Mouse (Mus musculus) heart, postnatal 25 days (tissue): Measurements from ENCODE around the gene Sh3kbp1. TPM values are rescaled to one million over a fixed set of nuclear protein-coding genes. Genes with fewer than 3 reads are reported as not detected.

Experiments
- DNase-seq: peaks from one replicate; pipeline ENCODE4 v3.0.0; 2022; ENCODE audit warnings: low spot score
- intact Hi-C: fragments of 180-260 bp; cut with DNase I; formaldehyde crosslinking; loops from one replicate; pipeline ENCODE4 v1.15.1; 2025
- total RNA-seq, 2 experiments: library from RNA; stranded (reverse); gene quantifications; 2 replicates each; pipeline ENCODE4 v1.2.3; 2021

Gene Sh3kbp1
- total RNA-seq, 2 experiments from 2014 or later = 143 to 148 TPM

GRCm38 (mm10) chrX:159810469-159810868, 183.4 kb downstream of the Sh3kbp1 start:
- intact Hi-C loops = no loop called here
- DNase-seq = no peak

GRCm38 (mm10) chrX:159817508-159817907, 190.4 kb downstream of the Sh3kbp1 start:
- intact Hi-C loops = no loop called here
- no peak for DNase-seq

- DNase-seq = no peak
- intact Hi-C loops = no loop called here
These were observed 201.1 kb downstream of the Sh3kbp1 start for GRCm38 (mm10) chrX:159828135-159828534.

- intact Hi-C loops = no loop called here
- no peak for DNase-seq
These were observed 202.2 kb downstream of the Sh3kbp1 start for GRCm38 (mm10) chrX:159829192-159829852.

- DNase-seq = no peak
- intact Hi-C loops = no loop called here
These were observed 204.1 kb downstream of the Sh3kbp1 start for GRCm38 (mm10) chrX:159831176-159831575.

- intact Hi-C loops = no loop called here
- DNase-seq = no peak
These were observed 208.2 kb downstream of the Sh3kbp1 start for GRCm38 (mm10) chrX:159835239-159835638.

- DNase-seq = no peak
- intact Hi-C loops = no loop called here
These were observed 210.3 kb downstream of the Sh3kbp1 start for GRCm38 (mm10) chrX:159837379-159837778.

GRCm38 (mm10) chrX:159839786-159840185, 212.7 kb downstream of the Sh3kbp1 start:
- intact Hi-C loops = loop anchor here (10.0 kb wide), 1 partner anchor 215 kb away; the partner anchor contains the start of gene Sh3kbp1
- no peak for DNase-seq

GRCm38 (mm10) chrX:159840225-159840624, 213.2 kb downstream of the Sh3kbp1 start:
- DNase-seq = no peak
- intact Hi-C loops = loop anchor here (10.0 kb wide), 1 partner anchor 215 kb away; the partner anchor contains the start of gene Sh3kbp1

GRCm38 (mm10) chrX:159850722-159851121, 223.7 kb downstream of the Sh3kbp1 start:
- no peak for DNase-seq
- intact Hi-C loops = no loop called here

- DNase-seq = no peak
- intact Hi-C loops = no loop called here
These were observed 229.8 kb downstream of the Sh3kbp1 start for GRCm38 (mm10) chrX:159856866-159857265.

GRCm38 (mm10) chrX:159858126-159858525, 231.1 kb downstream of the Sh3kbp1 start:
- intact Hi-C loops = no loop called here
- DNase-seq = no peak

- intact Hi-C loops = no loop called here
- DNase-seq = no peak
These were observed 233.9 kb downstream of the Sh3kbp1 start for GRCm38 (mm10) chrX:159860841-159861530.

GRCm38 (mm10) chrX:159867660-159868059, 240.6 kb downstream of the Sh3kbp1 start:
- DNase-seq = no peak
- intact Hi-C loops = no loop called here

GRCm38 (mm10) chrX:159872521-159872920, 245.4 kb downstream of the Sh3kbp1 start:
- no peak for DNase-seq
- intact Hi-C loops = no loop called here

GRCm38 (mm10) chrX:159877770-159878169, 250.7 kb downstream of the Sh3kbp1 start:
- DNase-seq = no peak
- intact Hi-C loops = no loop called here

- DNase-seq = no peak
- intact Hi-C loops = no loop called here
These were observed 252.4 kb downstream of the Sh3kbp1 start for GRCm38 (mm10) chrX:159879455-159879854.

GRCm38 (mm10) chrX:159881576-159881975, 254.5 kb downstream of the Sh3kbp1 start:
- DNase-seq = no peak

GRCm38 (mm10) chrX:159896536-159896935, 269.5 kb downstream of the Sh3kbp1 start:
- no peak for DNase-seq
- intact Hi-C loops = no loop called here

More at GRCm38 (mm10) chrX:159881576-159881975, 254.5 kb downstream of the Sh3kbp1 start:
- intact Hi-C loops = no loop called here

GRCm38 (mm10) chrX:159898110-159898509, 271.0 kb downstream of the Sh3kbp1 start:
- no peak for DNase-seq
- intact Hi-C loops = no loop called here

- DNase-seq = no peak
- intact Hi-C loops = no loop called here
These were observed 272.0 kb downstream of the Sh3kbp1 start for GRCm38 (mm10) chrX:159899121-159899520.
